Mouse (Mus musculus): Measurements from ENCODE around the gene Gm8765. TPM values are rescaled to one million over a fixed set of nuclear protein-coding genes. Genes with fewer than 3 reads are reported as not detected.
"Not testable (repeated sequence)": the region's sequence is repeated elsewhere in the genome, so short reads cannot be mapped to it uniquely, and the experiment has no call there.

Gm8765 gene
- polyA plus RNA-seq (2014; fragmentation: Nextera tagmentation; extraction: Ambion mirVana) = not detected in 2 replicates

DNA sequence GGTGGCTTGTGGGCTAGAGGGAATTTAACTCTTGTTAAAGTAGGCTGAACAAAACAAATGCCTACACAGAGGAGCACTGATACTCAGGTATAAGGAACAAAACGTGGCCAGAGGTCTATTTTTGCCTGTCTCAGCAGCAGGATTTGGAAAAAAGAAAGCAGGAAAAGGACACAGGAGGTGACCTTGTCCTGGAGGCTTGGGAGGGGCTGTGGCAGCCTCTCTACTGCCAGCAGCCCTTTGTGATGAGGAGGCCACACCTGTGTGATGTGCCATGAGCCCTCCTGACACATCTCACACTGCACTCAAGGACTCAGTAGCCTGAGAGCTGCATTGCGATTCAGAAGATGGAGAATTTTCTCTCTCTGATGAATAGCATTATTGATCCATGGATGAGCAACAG is at the start of gene Gm8765:
Gene Gm8765 (plus strand): TSS at position 301 of the 400 bp plus-strand sequence.
- H3K27ac ChIP-seq (replicated peaks; ENCODE audit: low read depth, low read length); H3K4me1 ChIP-seq (ENCODE audit: control insufficient read depth, insufficient read depth, low read length); H3K4me3 ChIP-seq (replicated peaks; ENCODE audit: low read depth, low read length); H3K36me3 ChIP-seq (ENCODE audit: control insufficient read depth, insufficient read depth, low read length); H3K4me2 ChIP-seq (ENCODE audit: low read length); ATAC-seq (ENCODE audit: low FRiP score, low TSS enrichment); H3K9ac ChIP-seq (replicated peaks; ENCODE audit: low read length); H3K27me3 ChIP-seq (ENCODE audit: control insufficient read depth, insufficient read depth, low read length); H3K9me3 ChIP-seq (ENCODE audit: control insufficient read depth, low read length); DNase-seq: not testable (repeated sequence)
- 31% methylated on average over 1 of the region's 2 CpGs for WGBS

GRCm38 (mm10) chr13:50648771-50649170 is 49.3 kb upstream of the Gm8765 start:
- not testable (repeated sequence) for H3K27me3 ChIP-seq (ENCODE audit: control insufficient read depth, insufficient read depth, low read length); H3K4me2 ChIP-seq (ENCODE audit: low read length); H3K4me3 ChIP-seq (replicated peaks; ENCODE audit: low read depth, low read length); H3K9ac ChIP-seq (replicated peaks; ENCODE audit: low read length); H3K9me3 ChIP-seq (ENCODE audit: control insufficient read depth, low read length); DNase-seq; ATAC-seq (ENCODE audit: low FRiP score, low TSS enrichment); H3K4me1 ChIP-seq (ENCODE audit: control insufficient read depth, insufficient read depth, low read length); H3K27ac ChIP-seq (replicated peaks; ENCODE audit: low read depth, low read length); H3K36me3 ChIP-seq (ENCODE audit: control insufficient read depth, insufficient read depth, low read length)
- WGBS = 83% methylated on average over 2 of the region's 2 CpGs

- not testable (repeated sequence) for H3K36me3 ChIP-seq (ENCODE audit: control insufficient read depth, insufficient read depth, low read length); H3K27ac ChIP-seq (replicated peaks; ENCODE audit: low read depth, low read length); H3K4me3 ChIP-seq (replicated peaks; ENCODE audit: low read depth, low read length); H3K9me3 ChIP-seq (ENCODE audit: control insufficient read depth, low read length); H3K9ac ChIP-seq (replicated peaks; ENCODE audit: low read length); ATAC-seq (ENCODE audit: low FRiP score, low TSS enrichment); H3K27me3 ChIP-seq (ENCODE audit: control insufficient read depth, insufficient read depth, low read length); H3K4me1 ChIP-seq (ENCODE audit: control insufficient read depth, insufficient read depth, low read length); H3K4me2 ChIP-seq (ENCODE audit: low read length); DNase-seq
Observed at GRCm38 (mm10) chr13:50750282-50750681, 52.2 kb downstream of the Gm8765 start.

DNA sequence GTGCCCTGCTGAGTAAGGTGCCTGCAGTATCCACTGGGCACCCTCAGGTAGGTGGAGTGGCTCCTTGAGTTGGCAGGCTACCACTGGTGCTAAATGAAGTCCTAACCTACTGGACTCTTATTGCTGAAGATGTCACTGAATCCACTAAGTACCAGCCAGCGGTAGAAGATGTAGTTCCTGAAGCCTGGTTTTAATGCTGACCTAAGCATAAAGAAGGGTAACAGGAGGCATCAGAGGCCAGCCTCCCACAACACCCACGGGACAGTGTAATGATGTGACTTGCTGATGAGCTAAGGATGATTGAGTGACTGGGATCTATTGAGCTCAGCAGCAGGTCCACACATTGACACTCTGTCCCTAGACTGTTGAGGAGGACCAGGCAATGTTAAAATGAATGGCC is 53.6 kb downstream of the Gm8765 start:
- Histone ChIP-seq H3K4me3 (replicated peaks; ENCODE audit: low read depth, low read length) (no peak overlapping the region), H3K27ac (replicated peaks; ENCODE audit: low read depth, low read length) (no peak overlapping the region), H3K4me2 (ENCODE audit: low read length) (no peak overlapping the region), H3K9ac (replicated peaks; ENCODE audit: low read length) (no peak overlapping the region), H3K27me3 (ENCODE audit: control insufficient read depth, insufficient read depth, low read length) (no peaks in the 10 kb centered on the region), H3K4me1 (ENCODE audit: control insufficient read depth, insufficient read depth, low read length) (no peaks in the 10 kb centered on the region), H3K36me3 (ENCODE audit: control insufficient read depth, insufficient read depth, low read length) (no peaks in the 10 kb centered on the region), H3K9me3 (ENCODE audit: control insufficient read depth, low read length) (no peaks in the 10 kb centered on the region)
- DNase-seq (no peak), ATAC-seq (ENCODE audit: low FRiP score, low TSS enrichment) (no peak)
- WGBS = 91% methylated on average over 2 of the region's 2 CpGs

GRCm38 (mm10) chr13:50752961-50753360 is 54.8 kb downstream of the Gm8765 start:
- DNase-seq; H3K27ac ChIP-seq (replicated peaks; ENCODE audit: low read depth, low read length); ATAC-seq (ENCODE audit: low FRiP score, low TSS enrichment): not testable (repeated sequence)

More at GRCm38 (mm10) chr13:50752961-50753360, 54.8 kb downstream of the Gm8765 start:
- not testable (repeated sequence) for H3K9me3 ChIP-seq (ENCODE audit: control insufficient read depth, low read length); H3K4me2 ChIP-seq (ENCODE audit: low read length); H3K4me1 ChIP-seq (ENCODE audit: control insufficient read depth, insufficient read depth, low read length); H3K4me3 ChIP-seq (replicated peaks; ENCODE audit: low read depth, low read length); H3K9ac ChIP-seq (replicated peaks; ENCODE audit: low read length); H3K36me3 ChIP-seq (ENCODE audit: control insufficient read depth, insufficient read depth, low read length); H3K27me3 ChIP-seq (ENCODE audit: control insufficient read depth, insufficient read depth, low read length)

Small RNA genes within 50 kb of the gene (microRNA-seq; reads per million reads assigned to microRNA genes)
- not detected for gene Gm23952

Other genes starting within 250 kb of the Gm8765 start
- not detected in 2 replicates for gene Nutm2, start 231.0 kb upstream of the Gm8765 start, polyA plus RNA-seq (2014; fragmentation: Nextera tagmentation; extraction: Ambion mirVana)
- not detected in 2 replicates for gene Gm904, start 55.1 kb upstream of the Gm8765 start, polyA plus RNA-seq (2014; fragmentation: Nextera tagmentation; extraction: Ambion mirVana)